Mouse (Mus musculus): ENCODE data around the gene 1700017B05Rik.
"Not testable (repeated sequence)": the region's sequence is repeated elsewhere in the genome, so short reads cannot be mapped to it uniquely, and the experiment has no call there.

Gene 1700017B05Rik

DNA sequence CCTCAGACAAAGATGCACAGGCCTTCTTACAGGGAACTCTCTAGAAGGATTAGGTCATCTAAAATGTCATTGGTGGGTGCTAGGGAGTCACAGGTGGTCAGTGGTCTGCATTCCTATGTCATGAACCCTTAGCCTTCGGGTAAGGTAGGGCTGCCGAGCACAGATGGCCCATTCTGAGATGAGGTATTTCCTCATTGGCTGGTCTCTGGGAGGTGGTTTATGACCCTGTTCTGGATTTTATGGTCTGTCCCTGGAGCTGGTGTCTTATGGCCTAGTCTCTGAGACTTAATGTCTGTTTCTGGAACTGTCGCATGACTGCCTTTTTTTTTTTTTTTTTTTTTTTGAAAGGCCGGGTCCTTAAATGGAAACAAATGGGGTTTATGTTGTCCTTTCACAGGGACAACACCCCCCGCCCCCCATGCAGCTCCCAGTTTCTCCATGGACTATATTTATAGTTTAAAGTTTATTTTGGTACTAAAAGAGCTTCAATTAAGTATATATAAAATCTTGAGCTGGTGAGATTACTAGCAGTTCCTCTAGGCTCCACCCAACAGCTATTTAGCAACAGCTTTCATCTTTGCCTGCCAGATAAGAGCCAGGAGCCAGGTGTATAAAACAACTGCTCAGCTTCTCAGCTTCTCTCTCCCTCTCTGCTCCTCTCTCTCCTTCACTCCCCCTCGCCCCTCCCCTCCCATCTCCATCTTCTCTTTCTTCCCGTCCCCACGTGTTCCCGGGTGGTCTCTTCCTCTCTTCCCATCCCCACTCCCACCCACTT, 49.8 kb downstream of the 1700017B05Rik start:
- no peak for DNase-seq

DNA sequence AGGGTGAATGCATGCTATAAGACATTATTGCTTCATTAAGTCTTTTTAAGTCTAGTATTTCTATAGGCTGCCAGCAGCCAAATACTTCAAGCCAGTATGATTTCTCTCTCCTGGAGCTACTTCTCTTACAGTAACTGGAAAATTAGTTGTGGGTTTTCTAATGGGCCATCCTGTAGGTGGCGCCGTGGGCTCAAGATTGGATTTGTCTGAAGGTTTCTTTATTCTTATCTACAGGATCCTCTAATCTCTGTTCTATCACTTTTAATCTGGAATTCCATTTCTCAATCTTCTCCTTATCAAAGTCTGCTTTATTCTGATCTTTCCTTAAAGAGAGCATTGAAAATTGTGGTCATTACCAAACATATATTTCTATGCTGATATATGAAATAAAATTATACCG, 53.1 kb downstream of the 1700017B05Rik start:
- DNase-seq = peak; percentile 26

DNA sequence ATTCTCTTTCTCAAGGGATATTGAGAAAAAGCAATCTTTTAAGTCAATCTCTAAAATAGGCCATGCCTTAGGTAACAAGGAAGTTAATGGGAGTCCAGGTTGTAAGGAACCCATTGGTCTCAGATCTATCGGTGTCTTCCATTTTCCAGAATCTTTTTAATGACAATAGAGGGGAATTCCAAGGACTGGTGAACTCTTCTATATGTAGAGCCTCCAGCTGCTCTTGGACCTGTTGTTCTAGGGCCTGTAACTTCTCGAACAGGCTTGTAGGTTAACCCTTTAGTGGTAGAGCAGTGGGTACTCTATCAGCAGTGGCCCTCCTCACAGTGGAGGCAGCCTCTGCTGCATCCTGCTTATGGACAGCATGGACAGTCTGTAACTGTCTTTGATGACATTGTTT, 55.5 kb downstream of the 1700017B05Rik start:
- no peak for DNase-seq

DNA sequence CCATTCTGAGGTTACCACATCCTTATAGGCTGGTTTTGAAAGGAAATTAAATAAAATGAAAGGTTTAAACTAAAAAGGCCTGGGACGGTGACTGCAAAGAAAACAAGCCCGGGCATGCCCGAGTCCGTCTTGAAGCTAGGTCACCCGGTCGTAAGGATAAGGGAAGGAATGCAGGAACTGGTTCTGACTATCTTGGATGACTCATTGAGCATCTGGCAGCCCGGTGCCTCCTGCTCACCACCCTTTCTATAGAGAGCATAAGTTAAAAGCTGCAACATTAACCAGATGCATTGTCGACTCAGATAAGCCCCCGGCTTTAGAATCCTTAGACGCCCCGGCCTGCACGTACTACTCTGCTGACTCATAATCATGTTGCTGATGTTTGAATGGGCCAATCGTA, 58.8 kb downstream of the 1700017B05Rik start:
- DNase-seq = not testable (repeated sequence)

All from cerebellum, adult 9-10 months (tissue).